Mouse (Mus musculus): Measurements from ENCODE around the gene Msi2. TPM values are rescaled to one million over a fixed set of nuclear protein-coding genes. Genes with fewer than 3 reads are reported as not detected.
A peak's percentile ranks its signal among the peaks of the same experiment; 100 is the strongest.

Msi2 gene
- polyA plus RNA-seq, 1 experiment from 2014 or later = 10.9 TPM

DNA sequence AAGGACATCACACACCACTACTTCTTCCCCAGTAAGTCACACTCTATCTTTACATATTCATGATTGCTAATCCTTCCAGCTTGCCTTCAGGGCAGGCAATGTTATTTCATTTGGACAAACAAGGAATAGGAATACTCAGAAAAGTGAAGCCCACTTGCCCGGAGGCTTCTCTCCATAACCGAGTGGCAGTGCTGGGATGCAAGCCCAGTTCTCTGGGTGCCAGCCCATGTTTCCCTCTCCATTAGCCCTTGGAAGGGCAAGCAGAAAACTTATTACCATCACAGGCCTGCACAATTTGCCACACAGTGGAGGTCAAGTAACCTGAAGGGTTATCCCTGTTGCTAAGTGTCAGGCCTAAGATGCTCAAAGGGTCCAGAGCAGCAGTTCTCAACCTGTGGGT lies 281.7 kb downstream of the Msi2 start:
- Histone ChIP-seq H3K27ac (no peak overlapping the region), H3K4me2 (replicated peaks) (no peak overlapping the region), H3K4me1 (replicated peaks) (peaks cover 4% of the 10 kb centered on the region; the same call in 1 of the 2 replicates), H3K27me3 (replicated peaks) (no peaks in the 10 kb centered on the region), H3K9ac (no peak overlapping the region), H3K4me3 (replicated peaks) (no peak overlapping the region), H3K9me3 (no peaks in the 10 kb centered on the region), H3K36me3 (no peaks in the 10 kb centered on the region)
- ATAC-seq = no peak
- WGBS = 89% methylated on average over 2 of the region's 2 CpGs

DNA sequence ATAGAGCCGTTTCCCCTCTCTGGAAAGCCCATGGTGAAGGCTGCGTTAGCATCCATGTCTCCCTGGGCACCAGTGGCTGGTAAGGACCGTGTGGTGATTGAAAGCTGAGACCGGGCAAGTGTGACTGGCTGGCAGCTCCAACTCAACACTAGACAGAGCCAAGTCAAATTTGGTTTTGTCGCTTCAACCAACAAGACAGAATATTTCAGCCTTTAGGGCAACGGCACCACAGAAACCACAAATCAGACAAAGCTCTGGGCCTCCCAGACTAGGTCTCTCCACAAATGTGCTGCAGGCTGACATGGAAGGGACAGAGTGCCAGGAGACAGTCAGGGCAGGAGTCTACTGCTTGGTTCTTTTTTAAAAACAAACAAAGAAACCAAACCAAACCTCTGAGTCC lies 282.8 kb downstream of the Msi2 start:
- Histone ChIP-seq H3K4me1 (replicated peaks) (peaks cover 6% of the 10 kb centered on the region; the same call in 1 of the 2 replicates), H3K9ac (no peak overlapping the region), H3K9me3 (no peaks in the 10 kb centered on the region), H3K27me3 (replicated peaks) (no peaks in the 10 kb centered on the region), H3K4me3 (replicated peaks) (no peak overlapping the region), H3K36me3 (no peaks in the 10 kb centered on the region), H3K27ac (no peak overlapping the region), H3K4me2 (replicated peaks) (no peak overlapping the region)
- WGBS = 89% methylated on average over 6 of the region's 6 CpGs
- ATAC-seq = no peak

DNA sequence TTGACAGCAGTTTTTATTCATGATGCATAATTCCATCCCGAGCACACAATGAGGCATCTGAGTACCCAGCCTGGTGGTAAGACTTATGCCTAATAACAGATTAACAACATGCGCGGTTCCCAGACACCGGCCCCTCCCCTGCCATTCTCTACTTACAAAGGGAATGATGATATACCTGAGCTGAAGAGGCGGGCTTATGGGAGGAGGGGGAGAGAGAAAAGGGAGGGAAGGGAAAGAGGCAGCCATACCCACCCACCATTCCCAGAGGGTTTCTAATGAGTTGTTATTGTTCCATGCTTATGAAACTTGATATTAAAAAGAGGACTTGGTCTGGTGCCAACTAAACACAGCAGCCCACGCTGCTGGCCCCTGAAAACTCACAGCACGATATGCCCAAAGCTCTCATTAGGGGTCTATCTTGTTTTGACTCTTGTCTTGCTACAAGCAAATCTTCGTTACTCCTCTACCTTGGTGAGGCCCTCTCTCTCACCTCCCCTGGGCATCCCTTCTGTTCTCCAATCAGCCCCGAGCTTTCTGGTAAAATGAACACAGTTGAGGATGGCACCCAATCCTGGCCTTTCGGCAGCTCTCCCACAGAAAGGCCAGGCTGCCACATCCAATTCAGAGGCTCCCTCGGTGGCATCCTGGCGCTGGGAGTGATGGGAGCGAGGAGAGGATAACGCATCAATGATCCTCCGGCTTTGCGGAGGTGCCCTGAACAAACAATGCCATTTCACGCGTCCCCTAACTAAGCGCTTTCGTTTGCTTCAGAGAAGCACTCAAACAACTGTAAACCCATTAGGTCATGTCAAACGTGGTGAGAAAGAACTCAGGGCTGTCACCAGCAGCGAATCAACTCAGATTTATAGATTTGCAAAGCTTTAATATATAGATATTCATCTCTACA lies 286.7 kb downstream of the Msi2 start:
- no peak overlapping the region for H3K4me3 ChIP-seq (replicated peaks)
- no peak overlapping the region for H3K9ac ChIP-seq
- H3K4me1 ChIP-seq (replicated peaks) = peaks cover 8% of the 10 kb centered on the region; the same call in 1 of the 2 replicates
- ATAC-seq = no peak
- no peaks in the 10 kb centered on the region for H3K27me3 ChIP-seq (replicated peaks)
- 73% methylated on average over 22 of the region's 22 CpGs for WGBS
- no peaks in the 10 kb centered on the region for H3K9me3 ChIP-seq
- H3K4me2 ChIP-seq (replicated peaks) = no peak overlapping the region
- no peaks in the 10 kb centered on the region for H3K36me3 ChIP-seq
- no peak overlapping the region for H3K27ac ChIP-seq

DNA sequence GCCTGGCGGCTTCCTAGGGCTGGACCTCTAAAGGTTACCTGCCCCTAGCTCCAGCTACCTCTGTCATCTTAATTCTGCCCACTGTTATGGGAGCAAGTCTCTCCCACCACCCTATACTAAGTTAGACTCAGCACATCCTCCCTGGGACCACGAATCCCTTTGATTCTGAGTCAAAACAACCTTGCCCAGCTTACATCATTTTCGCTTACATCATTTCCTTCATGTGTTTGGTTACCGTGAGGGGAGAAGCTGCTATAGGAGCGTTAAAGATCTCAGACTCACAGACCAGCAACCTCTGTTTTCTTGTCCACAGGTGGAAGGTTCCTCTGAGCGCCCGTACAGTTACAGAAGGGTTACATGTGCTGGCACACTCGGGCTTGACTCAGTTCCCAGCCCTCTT lies 288.0 kb downstream of the Msi2 start:
- H3K9ac ChIP-seq = no peak overlapping the region
- peaks cover 18% of the 10 kb centered on the region for H3K4me1 ChIP-seq (replicated peaks)
- H3K27me3 ChIP-seq (replicated peaks) = no peaks in the 10 kb centered on the region
- ATAC-seq = no peak
- WGBS = 91% methylated on average over 8 of the region's 8 CpGs
- no peak overlapping the region for H3K27ac ChIP-seq
- no peaks in the 10 kb centered on the region for H3K9me3 ChIP-seq
- no peak overlapping the region for H3K4me2 ChIP-seq (replicated peaks)
- no peaks in the 10 kb centered on the region for H3K36me3 ChIP-seq
- no peak overlapping the region for H3K4me3 ChIP-seq (replicated peaks)

DNA sequence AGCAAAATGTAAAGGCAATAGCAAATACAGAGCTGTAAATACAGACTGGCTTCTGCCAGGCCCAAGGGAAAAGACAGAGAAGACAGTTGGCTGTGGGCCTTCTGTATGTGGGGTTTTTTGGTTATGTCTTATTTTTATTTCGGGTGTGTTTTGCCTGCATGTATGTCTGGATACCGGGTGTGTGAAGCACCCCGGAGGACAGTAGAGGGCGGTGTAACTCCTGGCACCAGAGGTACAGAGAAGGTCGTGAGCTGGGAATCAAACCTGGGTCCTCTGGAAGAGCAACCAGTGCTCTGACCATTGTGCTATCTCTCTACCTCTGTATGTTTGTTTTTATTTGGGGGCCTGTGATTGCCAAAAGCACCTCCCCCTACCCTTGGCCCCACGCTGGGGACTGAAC lies 288.6 kb downstream of the Msi2 start:
- no peak for ATAC-seq
- no peak overlapping the region for H3K9ac ChIP-seq
- H3K4me1 ChIP-seq (replicated peaks) = peaks cover 23% of the 10 kb centered on the region
- no peak overlapping the region for H3K4me2 ChIP-seq (replicated peaks)
- WGBS = 97% methylated on average over 6 of the region's 6 CpGs
- no peaks in the 10 kb centered on the region for H3K27me3 ChIP-seq (replicated peaks)
- no peak overlapping the region for H3K4me3 ChIP-seq (replicated peaks)
- no peaks in the 10 kb centered on the region for H3K36me3 ChIP-seq
- H3K9me3 ChIP-seq = no peaks in the 10 kb centered on the region
- no peak overlapping the region for H3K27ac ChIP-seq

DNA sequence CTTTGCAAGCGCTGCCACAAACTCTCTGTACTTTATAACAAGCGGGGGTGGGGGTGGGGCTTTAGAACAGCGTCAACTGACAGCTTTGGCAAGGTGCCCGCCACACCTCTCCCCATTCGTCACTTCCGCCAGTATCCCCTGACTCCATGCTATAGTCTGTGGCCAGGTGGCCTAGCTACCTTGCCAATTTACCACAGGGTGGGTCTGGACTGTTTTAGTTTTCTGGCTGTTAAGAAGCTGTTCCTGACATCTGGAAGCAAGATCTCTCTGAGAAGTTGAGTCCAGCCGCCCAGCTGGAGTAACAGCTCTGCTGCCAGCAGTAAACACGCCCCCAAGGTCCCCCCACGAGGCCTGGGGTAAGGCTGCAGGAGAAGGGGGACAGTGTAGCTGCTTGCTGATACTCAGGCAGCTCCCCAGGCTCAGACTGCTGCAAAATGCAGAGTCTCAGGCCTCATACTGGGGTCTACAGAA lies 292.6 kb downstream of the Msi2 start:
- H3K36me3 ChIP-seq = no peaks in the 10 kb centered on the region
- 23% methylated on average over 9 of the region's 9 CpGs for WGBS
- H3K4me2 ChIP-seq (replicated peaks) = no peak overlapping the region
- H3K27ac ChIP-seq = 0 out of 2 replicates have a peak overlapping the region, but pooled peaks have one; percentile 9
- H3K4me3 ChIP-seq (replicated peaks) = no peak overlapping the region
- no peak overlapping the region for H3K9ac ChIP-seq
- peaks cover 32% of the 10 kb centered on the region for H3K4me1 ChIP-seq (replicated peaks)
- ATAC-seq = peak; percentile 73
- no peaks in the 10 kb centered on the region for H3K27me3 ChIP-seq (replicated peaks)
- no peaks in the 10 kb centered on the region for H3K9me3 ChIP-seq

DNA sequence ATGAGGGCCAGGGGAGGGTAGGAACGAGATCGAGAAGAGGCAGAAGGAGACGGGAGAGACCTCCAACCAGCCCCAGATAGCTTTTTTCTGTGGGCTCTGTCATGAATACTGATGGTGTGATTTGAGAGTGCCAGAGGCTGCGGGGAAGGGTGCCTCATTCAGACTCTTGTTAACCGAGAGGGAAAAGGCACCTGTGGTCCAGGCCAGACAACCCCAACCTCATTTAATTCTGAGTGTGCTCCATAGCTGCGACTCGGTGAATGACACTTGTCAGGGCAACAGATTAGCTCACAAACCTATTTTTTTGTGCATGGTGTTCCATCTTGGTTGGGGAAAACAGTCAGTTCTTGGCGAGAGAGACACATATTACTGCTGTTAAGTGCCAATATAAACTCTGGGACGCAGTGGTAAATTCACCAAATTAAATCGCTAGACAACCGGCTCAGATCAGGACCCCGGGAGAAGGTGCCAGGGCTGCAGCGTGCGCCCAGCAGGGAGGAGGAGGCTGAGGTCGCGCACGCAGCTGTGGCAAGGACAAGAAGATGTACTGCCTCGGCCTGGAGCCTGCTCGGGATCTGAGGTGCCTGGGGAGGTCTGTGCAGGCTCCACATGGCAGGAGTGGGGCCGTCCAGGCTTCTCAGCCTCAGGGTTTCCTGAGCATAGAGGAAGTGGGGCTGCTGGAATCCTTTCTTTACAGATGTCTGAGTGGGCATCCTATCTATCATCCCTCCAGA lies 294.1 kb downstream of the Msi2 start:
- Histone ChIP-seq H3K27me3 (replicated peaks) (no peaks in the 10 kb centered on the region), H3K4me1 (replicated peaks) (peaks cover 40% of the 10 kb centered on the region), H3K36me3 (no peaks in the 10 kb centered on the region), H3K4me3 (replicated peaks) (no peak overlapping the region), H3K27ac (no peak overlapping the region), H3K4me2 (replicated peaks) (no peak overlapping the region), H3K9me3 (no peaks in the 10 kb centered on the region), H3K9ac (no peak overlapping the region)
- WGBS = 60% methylated on average over 20 of the region's 20 CpGs
- ATAC-seq = no peak

DNA sequence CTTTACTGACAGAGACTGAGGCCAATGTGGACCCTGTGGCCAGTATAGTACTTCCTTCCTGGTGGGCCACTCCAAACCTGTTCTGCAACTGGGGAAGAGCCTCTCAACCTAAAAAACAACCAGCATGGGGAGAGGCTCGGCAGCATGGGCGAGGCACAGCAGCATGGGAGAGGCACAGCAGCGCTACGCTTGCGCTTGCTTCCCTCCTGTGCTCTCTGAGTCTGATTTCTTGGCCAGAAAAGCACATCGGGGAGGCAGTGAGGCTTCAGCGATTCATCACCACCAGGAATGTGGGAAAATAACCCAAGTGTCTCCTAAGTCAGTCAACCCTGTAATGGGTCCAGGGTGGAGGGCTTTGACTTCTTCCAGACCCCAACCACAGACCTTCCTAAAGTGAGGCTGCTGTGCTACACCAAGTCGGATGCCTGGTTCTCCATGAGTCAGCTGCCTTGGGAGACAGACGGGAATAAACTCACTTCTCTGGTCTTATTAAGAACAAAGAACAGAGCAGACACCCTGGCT lies 297.2 kb downstream of the Msi2 start:
- Histone ChIP-seq H3K4me2 (replicated peaks) (no peak overlapping the region; the same call in 1 of the 2 replicates), H3K9ac (no peak overlapping the region), H3K4me3 (replicated peaks) (no peak overlapping the region), H3K27ac (peak overlapping the region; percentile 58), H3K4me1 (replicated peaks) (peaks cover 41% of the 10 kb centered on the region), H3K9me3 (no peaks in the 10 kb centered on the region), H3K27me3 (replicated peaks) (no peaks in the 10 kb centered on the region), H3K36me3 (no peaks in the 10 kb centered on the region)
- peak; percentile 32 for ATAC-seq
- 42% methylated on average over 9 of the region's 9 CpGs for WGBS

DNA sequence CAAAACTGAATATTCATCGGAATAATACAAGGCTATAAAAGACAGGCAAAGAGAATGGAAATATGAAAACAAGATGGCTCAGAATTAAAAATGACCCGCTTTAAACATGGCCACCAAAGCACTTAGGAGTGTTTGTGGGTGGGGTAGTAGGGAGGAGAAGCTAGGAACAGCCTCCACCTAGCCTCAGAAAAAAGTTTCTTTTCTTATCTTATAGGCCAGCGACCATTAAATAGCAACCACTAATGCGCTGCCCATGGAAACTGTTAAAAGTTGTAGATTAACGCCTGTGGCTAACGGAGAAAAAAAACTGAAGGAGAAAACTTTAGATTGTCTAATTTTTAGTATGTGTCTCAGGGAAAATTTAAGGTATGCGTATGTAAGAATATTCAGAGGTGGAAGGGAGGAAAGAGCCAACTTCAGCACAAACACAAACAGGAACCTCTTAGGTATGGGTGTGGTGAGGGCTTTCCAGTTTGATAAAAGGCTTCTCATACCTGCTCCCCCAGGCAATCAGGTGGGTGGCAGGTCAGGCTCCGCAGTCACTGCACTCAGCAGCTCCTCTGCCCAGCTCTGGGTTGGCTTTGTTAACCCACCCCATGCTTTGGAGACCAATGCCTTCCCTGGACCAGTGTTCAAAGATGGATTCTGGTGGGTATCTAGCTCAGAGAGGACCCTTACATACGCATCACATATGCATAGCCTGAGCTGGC lies 298.5 kb downstream of the Msi2 start:
- WGBS = 72% methylated on average over 9 of the region's 9 CpGs
- peaks cover 29% of the 10 kb centered on the region for H3K4me1 ChIP-seq (replicated peaks)

DNA sequence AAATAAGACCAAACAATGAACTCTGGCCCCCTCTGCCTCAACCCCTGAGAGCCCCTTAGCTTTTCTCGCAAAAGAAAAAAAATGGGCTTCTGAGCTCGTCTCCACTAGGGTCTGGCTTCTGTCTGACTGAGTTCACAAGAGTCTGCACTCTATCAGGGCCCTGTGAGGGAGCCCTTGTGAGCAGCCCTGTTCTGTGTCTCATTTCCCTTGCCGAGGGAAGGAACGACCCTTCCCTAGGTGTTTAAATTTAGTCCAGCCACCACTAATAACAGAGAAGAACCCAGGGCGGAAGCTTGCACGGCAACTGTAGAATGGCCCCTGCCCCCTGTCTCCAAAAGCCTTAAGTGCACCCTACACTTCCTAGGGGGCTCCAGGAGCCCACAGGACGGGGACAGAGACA lies 299.2 kb downstream of the Msi2 start:
- Histone ChIP-seq H3K27me3 (replicated peaks) (no peaks in the 10 kb centered on the region), H3K27ac (0 out of 2 replicates have a peak overlapping the region, but pooled peaks have one; percentile 51), H3K4me2 (replicated peaks) (no peak overlapping the region), H3K9me3 (no peaks in the 10 kb centered on the region), H3K36me3 (no peaks in the 10 kb centered on the region), H3K9ac (no peak overlapping the region), H3K4me3 (replicated peaks) (no peak overlapping the region), H3K4me1 (replicated peaks) (peaks cover 28% of the 10 kb centered on the region)
- ATAC-seq = peak; percentile 79
- 39% methylated on average over 7 of the region's 7 CpGs for WGBS

More for the DNA sequence above, 298.5 kb downstream of the Msi2 start:
- Histone ChIP-seq H3K9me3 (no peaks in the 10 kb centered on the region), H3K4me3 (replicated peaks) (no peak overlapping the region), H3K36me3 (no peaks in the 10 kb centered on the region), H3K27ac (no peak overlapping the region), H3K9ac (no peak overlapping the region), H3K4me2 (replicated peaks) (no peak overlapping the region), H3K27me3 (replicated peaks) (no peaks in the 10 kb centered on the region)
- no peak for ATAC-seq

DNA sequence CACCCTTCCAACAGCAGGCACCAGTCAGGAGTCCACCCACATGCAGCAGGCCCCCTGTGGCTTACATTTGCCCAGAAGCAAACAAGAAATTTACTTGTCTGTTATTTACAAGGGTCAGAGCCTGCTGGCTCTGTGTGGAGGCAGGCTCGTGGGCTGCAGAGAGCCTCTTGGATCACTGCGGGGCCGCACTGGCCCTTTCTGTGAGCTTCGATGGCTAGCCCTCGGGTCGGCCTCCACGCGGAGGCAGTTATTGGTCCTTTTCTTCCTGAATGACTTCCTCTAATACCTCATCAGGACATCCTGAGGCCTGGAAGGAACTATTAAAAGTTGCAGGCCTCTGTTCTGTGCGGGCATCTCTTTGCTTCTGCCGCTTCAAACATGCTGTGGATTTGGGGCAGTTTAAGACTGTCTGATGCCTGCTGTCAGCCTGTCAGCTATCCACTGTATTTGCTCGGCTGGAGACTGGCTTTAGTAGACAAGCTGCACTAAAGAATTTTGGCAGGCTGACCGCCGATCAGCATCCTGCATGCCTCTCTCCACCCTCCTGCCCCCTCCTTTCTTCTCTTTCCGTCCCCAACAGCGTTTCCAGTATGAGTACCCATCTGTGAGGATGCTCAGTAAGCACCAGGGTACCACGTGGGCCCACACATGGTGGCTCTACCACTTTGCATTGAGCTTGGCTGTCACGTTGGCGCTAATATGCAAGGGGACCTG lies 304.0 kb downstream of the Msi2 start:
- 52% methylated on average over 18 of the region's 18 CpGs for WGBS
- Histone ChIP-seq H3K4me2 (replicated peaks) (no peak overlapping the region), H3K27me3 (replicated peaks) (no peaks in the 10 kb centered on the region), H3K9me3 (no peaks in the 10 kb centered on the region), H3K4me3 (replicated peaks) (no peak overlapping the region), H3K27ac (no peak overlapping the region), H3K36me3 (no peaks in the 10 kb centered on the region), H3K9ac (no peak overlapping the region), H3K4me1 (replicated peaks) (peaks cover 14% of the 10 kb centered on the region)
- no peak for ATAC-seq
